Mouse (Mus musculus) kidney, adult 18-20 months (tissue): Measurements from ENCODE around the gene 4933406M09Rik.

Experiments used
- DNase-seq: peaks from one replicate; pipeline ENCODE4 v3.0.0; 2021

Gene 4933406M09Rik

GRCm38 (mm10) chr1:134385666-134386065, at the start of gene 4933406M09Rik:
4933406M09Rik (plus strand) TSS chr1:134385940.
- no peak for DNase-seq

GRCm38 (mm10) chr1:134336958-134337710, 48.6 kb upstream of the 4933406M09Rik start:
- no peak for DNase-seq

DNA sequence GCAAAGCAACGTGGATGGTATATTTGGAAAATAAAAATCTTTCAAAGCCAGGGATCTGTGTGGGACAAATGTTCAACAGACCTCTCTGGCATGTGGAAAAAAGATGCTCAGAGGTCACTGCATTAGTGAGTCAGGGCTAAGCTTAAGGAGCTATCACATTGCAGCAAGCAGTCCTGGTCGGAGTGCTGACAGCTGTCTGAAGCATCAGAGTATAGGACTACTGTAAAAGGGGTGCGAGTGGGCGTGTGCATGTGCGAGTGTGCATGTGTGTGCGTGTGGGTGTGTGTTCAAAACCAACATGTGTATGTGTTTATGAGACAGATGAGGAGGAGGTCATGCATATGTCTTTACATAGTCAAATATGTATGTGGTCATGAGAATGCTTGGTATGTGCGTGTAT, 46.6 kb upstream of the 4933406M09Rik start:
- no peak for DNase-seq

DNA sequence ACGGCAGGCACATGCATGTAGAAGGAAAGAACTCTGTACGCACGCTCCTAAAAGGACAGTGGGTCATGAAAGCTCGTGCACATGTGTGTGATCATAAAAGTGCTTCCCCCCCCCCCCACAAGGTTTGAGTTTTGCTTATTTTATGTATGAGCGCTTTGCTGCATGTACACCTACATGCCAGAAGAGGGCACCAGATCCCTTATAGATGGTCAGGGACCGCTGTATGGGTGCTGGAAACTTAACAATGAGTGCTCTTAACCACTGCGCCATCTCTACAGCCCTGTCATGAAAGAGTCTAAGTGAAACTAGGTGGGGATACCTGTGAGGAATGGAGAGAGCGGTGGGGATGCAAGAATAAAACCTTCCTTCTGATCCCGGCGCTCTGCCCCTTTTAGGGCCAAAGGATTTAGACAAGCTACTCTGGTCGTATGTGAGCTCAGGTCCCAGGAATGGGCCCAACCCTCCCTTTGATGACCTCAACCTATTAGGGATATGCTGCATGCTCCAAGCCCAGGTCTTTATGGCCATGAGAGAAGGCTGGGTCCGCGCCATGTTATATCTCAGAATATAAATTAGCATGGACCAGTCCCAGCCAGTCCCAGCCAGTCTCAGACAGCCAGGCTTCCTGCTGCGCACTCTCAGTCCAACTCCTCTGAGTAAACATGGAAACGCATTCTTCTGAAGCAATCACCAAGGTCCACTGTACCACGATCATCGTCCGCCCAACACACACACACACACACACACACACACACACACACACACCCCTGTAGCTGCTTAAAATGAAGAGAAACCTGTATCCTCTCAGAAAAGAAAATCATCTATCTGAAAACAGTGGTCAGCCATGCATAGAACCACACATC, 45.8 kb upstream of the 4933406M09Rik start:
- no peak for DNase-seq

GRCm38 (mm10) chr1:134341641-134342277, 44.0 kb upstream of the 4933406M09Rik start:
- DNase-seq, result no peak

GRCm38 (mm10) chr1:134342278-134342664, 43.5 kb upstream of the 4933406M09Rik start:
- no peak for DNase-seq

GRCm38 (mm10) chr1:134342781-134343310, 42.9 kb upstream of the 4933406M09Rik start:
- no peak for DNase-seq

GRCm38 (mm10) chr1:134343567-134343966, 42.2 kb upstream of the 4933406M09Rik start:
- DNase-seq, result no peak

GRCm38 (mm10) chr1:134344005-134344950, 41.5 kb upstream of the 4933406M09Rik start:
- DNase-seq, result peak; percentile 59

GRCm38 (mm10) chr1:134345075-134345474, 40.7 kb upstream of the 4933406M09Rik start:
- no peak for DNase-seq

GRCm38 (mm10) chr1:134347791-134348190, 37.9 kb upstream of the 4933406M09Rik start:
- DNase-seq, result no peak

- no peak for DNase-seq
These were observed 32.4 kb upstream of the 4933406M09Rik start for GRCm38 (mm10) chr1:134353326-134353725.

GRCm38 (mm10) chr1:134357461-134357860, 28.3 kb upstream of the 4933406M09Rik start:
- DNase-seq, result no peak

DNA sequence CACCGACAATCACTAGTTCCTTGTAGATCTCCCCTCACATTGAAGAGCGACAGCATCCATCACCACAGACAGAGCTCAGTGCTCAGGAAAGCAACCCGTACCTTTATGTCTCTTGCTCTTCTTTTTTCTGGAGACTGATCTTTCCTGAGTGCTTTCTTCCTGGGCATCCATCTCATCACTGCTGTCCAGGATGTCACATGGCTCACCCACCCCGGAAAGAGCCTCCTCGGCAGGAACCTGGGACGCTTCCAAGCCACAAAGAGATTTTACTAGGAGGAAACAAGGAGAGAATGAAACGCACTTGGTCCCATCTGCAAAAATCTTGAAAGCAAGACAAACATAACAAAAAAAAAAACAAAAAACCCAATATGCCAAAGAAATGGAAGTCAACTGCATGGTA, 25.1 kb upstream of the 4933406M09Rik start:
- DNase-seq, result no peak

GRCm38 (mm10) chr1:134361195-134361856, 24.4 kb upstream of the 4933406M09Rik start:
- DNase-seq, result no peak

GRCm38 (mm10) chr1:134361857-134362212, 23.9 kb upstream of the 4933406M09Rik start, which contains the start of gene Tmem183a:
Tmem183a (minus strand) TSS chr1:134361979.
- peak; percentile 97 for DNase-seq

- no peak for DNase-seq
These were observed 22.5 kb upstream of the 4933406M09Rik start for GRCm38 (mm10) chr1:134363194-134363593.

DNA sequence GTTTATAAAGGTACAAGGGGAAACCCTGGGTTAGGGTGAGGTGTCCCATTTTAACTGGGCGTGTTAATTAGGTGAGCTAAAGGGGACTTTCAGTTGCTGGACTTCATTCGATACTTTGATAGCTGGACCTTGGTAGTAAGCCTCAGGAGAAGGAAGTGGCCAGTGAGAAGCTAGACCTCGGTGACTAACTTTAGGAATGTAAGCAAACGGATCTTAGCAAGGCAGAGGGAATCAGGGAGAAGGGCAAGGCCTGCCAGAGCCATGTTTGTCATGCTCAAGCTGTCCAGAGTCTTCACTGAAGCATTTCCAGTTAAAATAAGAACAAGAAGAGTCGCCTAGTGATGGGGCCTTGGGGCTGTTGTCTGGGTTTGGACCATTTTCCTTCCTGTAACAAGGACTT, 20.2 kb upstream of the 4933406M09Rik start:
- DNase-seq, result no peak

DNA sequence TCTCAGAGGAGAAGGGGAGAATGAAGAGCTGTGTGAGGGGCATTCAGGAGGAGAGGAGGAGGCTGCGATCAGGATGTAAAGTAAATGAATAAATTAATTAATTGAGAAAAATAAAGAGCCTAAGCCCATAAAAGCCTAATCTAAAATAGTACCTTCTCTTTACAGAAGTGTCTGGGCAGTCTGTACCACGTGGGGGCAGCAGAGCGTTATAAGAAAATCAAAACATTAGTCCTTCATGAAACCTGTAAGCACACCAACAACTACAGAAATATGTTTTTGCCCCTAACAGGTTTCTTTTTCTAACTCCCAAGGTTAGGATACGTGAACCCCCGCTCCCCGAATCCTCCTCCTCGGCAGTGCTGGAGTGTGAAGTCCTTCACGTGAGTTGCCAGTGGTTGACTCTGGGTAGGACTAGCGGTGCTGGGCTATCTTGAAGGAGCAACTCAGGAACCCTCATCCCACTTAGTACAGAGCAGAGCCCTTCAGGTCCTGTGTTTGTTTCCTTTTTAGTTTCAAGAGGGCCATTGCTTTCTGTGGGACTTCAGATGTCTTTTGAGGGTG, 16.9 kb upstream of the 4933406M09Rik start:
- peak; percentile 80 for DNase-seq

DNA sequence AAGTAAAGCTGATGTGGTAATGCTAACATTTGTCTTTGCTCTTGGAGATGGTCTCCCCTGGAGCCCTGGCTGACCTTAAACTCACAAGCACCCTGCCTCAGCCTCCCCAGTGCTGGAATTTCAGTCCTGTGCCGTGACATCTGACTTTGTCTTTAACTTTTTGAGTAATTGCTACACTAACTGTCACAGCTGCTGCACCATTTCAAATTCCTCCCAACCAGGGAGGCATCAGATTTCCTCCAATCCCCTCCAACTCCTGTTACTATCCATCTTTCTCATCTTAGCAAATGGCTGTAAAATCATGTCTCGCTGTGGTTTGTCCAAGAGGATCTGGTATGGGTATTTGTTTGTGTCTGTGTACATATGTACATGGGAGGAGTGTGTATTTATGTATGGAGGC, 11.6 kb upstream of the 4933406M09Rik start:
- no peak for DNase-seq

GRCm38 (mm10) chr1:134381051-134381450, 4.7 kb upstream of the 4933406M09Rik start:
- DNase-seq, result no peak
